Mouse (Mus musculus): ENCODE measurements at regions not wholly inside any gene's neighbourhood (a gene's known extent, or its start where the extent isn't known, plus 50 kb on each side); places are given as distances from the start of the nearest gene placed in this dataset.

- DNase-seq: no peak
Observed at GRCm38 (mm10) chr14:15603954-15604523, 165.3 kb upstream of the Lrrc3b start.

GRCm38 (mm10) chr14:15610166-15610565 lies 171.4 kb upstream of the Lrrc3b start:
- no peak for DNase-seq

- DNase-seq: no peak
Observed at GRCm38 (mm10) chr14:15634581-15634980, 195.8 kb upstream of the Lrrc3b start.

- no peak for DNase-seq
Observed at GRCm38 (mm10) chr14:15637681-15638080, 198.9 kb upstream of the Lrrc3b start.

DNA sequence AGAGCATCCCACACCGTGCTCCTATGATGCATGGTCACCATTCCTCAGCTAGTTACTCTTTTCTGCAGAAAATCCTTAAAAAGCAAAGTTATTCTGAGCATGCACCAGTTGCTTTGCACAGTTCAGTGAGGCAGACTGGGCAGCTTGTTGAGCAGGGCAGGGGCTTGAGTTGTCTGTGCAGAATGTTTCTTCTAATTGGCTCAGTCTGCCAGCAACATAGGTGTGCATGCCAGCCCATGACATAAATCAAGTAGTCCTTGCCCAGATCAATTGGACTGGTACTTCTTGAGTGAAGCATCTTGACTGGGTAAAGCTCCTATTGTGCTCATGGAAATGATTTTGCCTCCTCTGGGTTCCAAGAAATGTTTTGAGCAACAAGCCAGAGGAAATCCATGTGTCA lies 200.1 kb upstream of the Lrrc3b start:
- peak; percentile 9 for DNase-seq

DNA sequence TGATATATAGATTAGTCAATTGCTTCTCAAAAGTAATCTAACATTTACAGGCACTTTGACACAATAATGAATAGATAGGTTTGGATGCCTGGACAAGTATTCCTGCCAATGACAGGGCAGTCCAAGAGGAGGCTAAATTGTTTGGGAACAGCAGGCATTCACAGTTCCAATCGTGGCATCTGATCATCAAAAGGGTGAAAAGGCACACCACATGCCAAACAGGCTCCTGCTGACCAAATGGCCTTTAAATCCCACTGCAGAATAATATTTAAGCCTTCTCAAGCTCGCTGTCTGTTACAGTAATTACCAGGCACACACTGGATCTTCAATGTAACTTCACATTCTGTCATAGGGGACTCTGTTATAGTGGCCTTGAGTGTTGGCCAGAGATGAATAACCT lies 222.1 kb upstream of the Lrrc3b start:
- no peak for DNase-seq

DNA sequence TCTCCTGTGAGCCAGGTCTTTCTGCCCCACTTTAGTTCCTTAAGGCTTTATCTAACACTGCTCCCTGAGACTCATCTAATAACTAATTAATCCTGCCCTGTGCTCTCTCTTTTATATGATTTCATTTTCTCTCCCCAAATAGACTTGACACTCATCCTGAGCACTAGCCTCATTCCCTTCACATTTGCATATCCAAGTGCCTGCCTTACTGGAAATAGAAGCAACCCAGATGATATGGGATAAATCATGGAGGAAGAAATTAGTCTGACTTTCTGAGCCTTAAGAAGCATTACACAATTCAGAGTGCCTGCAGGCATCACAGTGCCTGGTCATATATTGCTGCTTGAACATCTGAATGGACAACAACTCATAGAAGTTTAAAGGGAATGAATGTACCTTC lies 233.5 kb upstream of the Lrrc3b start:
- no peak for DNase-seq

GRCm38 (mm10) chr14:15677218-15677617 lies 238.4 kb upstream of the Lrrc3b start:
- no peak for DNase-seq

- no peak for DNase-seq
Observed at GRCm38 (mm10) chr14:15679456-15679855, 240.7 kb upstream of the Lrrc3b start.

DNA sequence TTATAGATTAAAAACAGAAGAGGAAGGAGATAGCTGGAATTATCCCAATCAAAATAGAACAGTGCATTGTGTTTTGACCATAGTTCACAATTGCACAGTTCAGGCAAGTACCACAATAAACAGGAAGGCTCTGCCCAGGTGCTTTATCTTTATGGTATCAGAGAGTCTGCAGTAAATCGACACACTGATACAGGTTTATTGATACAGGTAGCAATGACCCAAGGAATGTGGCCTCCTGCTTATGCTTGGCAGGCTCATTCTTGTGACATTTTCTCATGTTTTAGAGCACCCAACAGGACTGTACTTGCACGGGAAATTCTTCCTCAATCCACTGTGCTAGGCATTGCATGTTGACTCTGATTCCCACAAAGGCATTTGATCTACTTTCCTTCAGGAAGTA lies 259.2 kb upstream of the Lrrc3b start:
- no peak for DNase-seq

- DNase-seq: no peak
Observed at GRCm38 (mm10) chr14:15698607-15699006, 259.8 kb upstream of the Lrrc3b start.

GRCm38 (mm10) chr14:15722135-15722534 lies 283.3 kb upstream of the Lrrc3b start:
- DNase-seq: no peak

GRCm38 (mm10) chr14:15746629-15747238 lies 307.9 kb upstream of the Lrrc3b start:
- DNase-seq: no peak

DNA sequence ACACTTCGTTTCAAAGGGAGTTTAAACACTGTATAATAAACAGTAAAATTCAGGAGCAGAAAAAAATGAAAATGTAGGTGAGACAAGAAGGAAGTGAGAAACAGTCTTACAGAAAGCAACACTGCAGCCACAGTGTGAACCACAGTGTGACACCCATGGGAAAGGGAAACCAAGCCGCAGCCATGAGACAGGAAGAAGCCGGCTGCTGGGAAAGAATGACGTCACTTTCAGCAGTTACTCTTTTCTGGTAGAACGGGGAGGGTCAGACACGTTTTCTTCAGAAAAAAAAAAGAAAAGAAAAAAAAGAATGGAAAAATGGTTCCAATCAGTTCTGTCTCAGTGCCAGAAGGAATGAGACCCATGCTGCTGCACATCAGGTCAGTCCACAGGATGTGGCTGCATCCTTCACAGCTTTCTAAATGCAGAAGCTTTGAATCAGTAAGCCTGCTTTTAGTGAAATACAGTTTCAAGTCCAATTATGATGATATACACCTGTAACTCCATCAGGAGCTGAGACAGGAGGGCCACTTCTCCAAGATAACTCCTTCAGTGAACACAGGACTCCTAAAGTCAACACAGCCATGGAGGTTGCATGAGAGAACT lies 331.2 kb upstream of the Lrrc3b start:
- no peak for DNase-seq

DNA sequence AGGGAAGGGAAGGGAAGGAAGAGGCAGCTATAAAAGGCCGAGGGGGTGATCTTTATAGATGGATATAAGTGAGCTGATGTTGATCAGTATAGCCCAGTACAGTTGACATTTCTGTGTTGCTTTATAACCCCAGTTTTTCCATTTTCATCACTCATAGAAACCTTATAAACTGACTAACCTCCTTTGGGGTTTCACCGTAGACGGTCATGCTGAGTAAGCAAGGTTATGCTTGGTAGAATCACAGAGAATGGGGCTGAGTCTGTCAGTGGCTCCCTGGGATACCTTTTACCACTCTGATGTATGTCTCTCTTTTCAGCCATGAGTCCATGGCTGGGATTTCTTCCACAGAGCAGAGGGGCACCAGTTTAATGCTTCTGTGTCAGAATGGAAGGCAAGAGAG lies 345.9 kb upstream of the Lrrc3b start:
- no peak for DNase-seq

DNA sequence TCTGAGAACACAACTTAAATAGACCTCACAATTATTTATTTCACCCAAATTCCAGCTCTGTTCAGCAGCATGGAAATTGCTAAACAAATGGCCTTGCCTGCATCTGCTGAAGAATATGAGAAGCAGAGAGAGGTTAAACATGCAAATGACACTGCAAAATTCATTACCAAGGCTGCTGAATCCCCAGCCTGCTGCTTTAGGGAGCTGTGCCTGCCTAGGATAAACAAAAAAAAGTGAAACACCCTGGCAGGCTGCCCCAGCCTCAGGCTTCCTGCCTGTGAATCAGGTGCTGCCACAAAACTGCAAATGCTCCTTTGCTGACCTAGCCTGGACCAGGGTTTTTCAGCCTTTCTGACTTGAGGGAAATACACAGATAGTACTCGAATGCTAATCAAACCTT lies 346.4 kb upstream of the Lrrc3b start:
- DNase-seq: peak; percentile 19

DNA sequence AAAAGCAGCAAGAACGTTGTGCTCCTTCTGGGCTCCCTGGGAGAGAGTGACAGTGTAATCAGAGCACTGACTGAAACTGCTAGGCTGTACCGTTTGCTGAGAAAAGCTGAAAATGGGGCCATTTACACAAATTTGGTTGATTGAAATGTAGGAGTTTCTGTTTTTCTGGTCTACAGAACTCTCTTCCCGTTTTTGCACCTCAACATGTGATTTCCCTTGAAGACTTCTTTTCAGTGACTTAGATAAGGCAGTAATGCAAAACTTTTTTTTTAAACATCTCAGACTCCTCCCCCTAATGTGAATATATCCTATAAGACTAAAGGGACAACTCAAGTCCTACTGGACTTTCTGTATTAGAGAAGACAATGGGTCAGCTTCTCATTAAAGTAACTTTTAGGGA lies 356.9 kb upstream of the Lrrc3b start:
- DNase-seq: no peak

- DNase-seq: no peak
Observed at GRCm38 (mm10) chr14:15797019-15797418, 358.2 kb upstream of the Lrrc3b start.

DNA sequence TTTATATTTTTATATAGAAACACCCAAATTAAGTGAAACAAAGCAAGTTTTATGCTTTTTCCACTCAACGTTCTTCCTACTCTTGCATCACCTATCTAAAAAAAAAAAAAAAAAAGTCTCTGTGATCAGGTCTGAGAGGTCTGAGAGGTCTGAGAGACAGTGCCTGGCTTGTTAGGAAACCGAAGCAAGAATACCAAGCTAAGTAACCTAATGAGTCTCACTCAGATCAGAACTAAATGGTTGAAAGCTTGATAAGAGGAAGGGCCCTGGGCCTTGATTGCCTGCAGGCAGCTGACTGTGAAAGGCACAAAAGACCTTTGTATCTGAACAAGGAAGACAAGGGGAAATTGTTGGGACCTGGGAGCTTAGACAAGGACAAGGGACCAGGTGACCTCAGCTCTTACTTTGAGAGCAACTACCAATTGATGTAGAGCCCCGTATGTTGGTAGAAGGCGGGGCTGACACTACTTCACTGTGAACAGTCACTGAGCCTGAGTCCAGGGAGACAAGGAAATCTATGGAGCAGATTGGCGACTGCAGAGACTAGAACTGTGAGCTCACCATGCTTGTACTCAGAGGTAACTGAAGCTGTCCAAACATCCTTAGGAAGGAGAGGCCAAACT lies 362.8 kb upstream of the Lrrc3b start:
- DNase-seq: no peak

GRCm38 (mm10) chr14:15809083-15809482 lies 370.3 kb upstream of the Lrrc3b start:
- DNase-seq: no peak

GRCm38 (mm10) chr14:15841390-15842023 lies 402.7 kb upstream of the Lrrc3b start:
- no peak for DNase-seq

DNA sequence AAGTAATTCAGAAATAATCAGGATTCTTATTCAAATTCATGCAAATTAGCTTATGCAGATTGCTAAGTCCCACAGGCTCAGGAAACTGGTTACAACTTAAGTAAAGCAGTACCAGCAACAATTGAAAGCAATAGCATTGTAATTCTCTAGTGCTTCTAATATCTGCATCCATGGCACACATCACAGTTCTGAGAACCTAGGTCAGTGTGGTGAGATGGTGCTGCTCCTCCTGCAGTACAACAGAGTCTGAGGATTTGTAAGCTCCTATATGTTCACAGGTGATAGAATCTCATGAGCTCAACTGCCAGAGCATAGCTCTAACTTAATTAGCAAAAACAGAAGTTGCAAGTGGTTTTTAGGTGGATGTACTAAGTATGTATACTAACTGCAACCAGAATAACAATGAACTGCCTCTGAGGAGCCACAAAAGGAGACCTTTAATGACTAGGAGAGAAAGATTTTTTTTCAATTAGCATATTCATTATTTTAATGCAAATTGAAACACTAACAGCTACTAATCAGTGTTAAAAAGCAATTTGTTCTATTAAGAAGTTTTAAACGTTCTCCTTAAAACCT lies 403.3 kb upstream of the Lrrc3b start:
- DNase-seq: no peak

- DNase-seq: no peak
Observed at GRCm38 (mm10) chr14:15868520-15868919, 380.6 kb upstream of the Ngly1 start.

Measured in right cerebral cortex, postnatal 4 days (tissue).